Mouse (Mus musculus) kidney, embryonic 16.5 days (tissue): ENCODE measurements around the gene Cfap299. TPM values are rescaled to one million over a fixed set of nuclear protein-coding genes. Genes with fewer than 3 reads are reported as not detected.

Source experiments
- ATAC-seq: fragments of 200-750 bp; cut with Nextera tagmentation; 2 replicates; pipeline ENCODE4 v1.8.0; 2017; ENCODE audit warnings: moderate TSS enrichment; ENCODE audit not compliant: low FRiP score, low TSS enrichment
- H3K27ac ChIP-seq: fragments of 300-500 bp; sonication (generic); 2 replicates; pipeline ENCODE4 v1.5.1; 2014; ENCODE audit warnings: low read length
- H3K27me3 ChIP-seq: fragments of 300-500 bp; sonication (generic); 2 replicates; pipeline ENCODE4 v1.6.1; 2014; ENCODE audit warnings: low read length, control low read depth, mixed read lengths; ENCODE audit not compliant: insufficient read depth
- H3K36me3 ChIP-seq: fragments of 300-500 bp; sonication (generic); 2 replicates; pipeline ENCODE4 v1.6.1; 2014; ENCODE audit warnings: low read length, control low read depth, mixed read lengths; ENCODE audit not compliant: insufficient read depth
- H3K4me1 ChIP-seq: fragments of 300-500 bp; sonication (generic); 2 replicates; pipeline ENCODE4 v1.6.1; 2014; ENCODE audit warnings: low read length, control low read depth, mixed read lengths; ENCODE audit not compliant: insufficient read depth
- H3K4me2 ChIP-seq: fragments of 300-500 bp; sonication (generic); replicated peaks from 2 replicates; pipeline ENCODE4 v1.6.1; 2014; ENCODE audit warnings: low read depth, low read length
- H3K4me3 ChIP-seq: fragments of 300-500 bp; sonication (generic); 2 replicates; pipeline ENCODE4 v1.5.1; 2014; ENCODE audit warnings: mild to moderate bottlenecking, low read length
- H3K9ac ChIP-seq: fragments of 300-500 bp; sonication (generic); replicated peaks from 2 replicates; pipeline ENCODE4 v1.6.1; 2014; ENCODE audit warnings: low read length
- H3K9me3 ChIP-seq: fragments of 300-500 bp; sonication (generic); 2 replicates; pipeline ENCODE4 v1.6.1; 2016; ENCODE audit warnings: low read length, control low read depth
- WGBS: fragments of 180-500 bp; shearing (Covaris S2); extraction: QIAGEN DNeasy Blood & Tissue Kit; methylation state at CpG from one replicate; pipeline ENCODE4 v1.1.7; 2014; 5-methylcytosine and 5-hydroxymethylcytosine counted together
- polyA plus RNA-seq: library from polyadenylated mRNA; unstranded; fragments of >200 nt; fragmentation: Nextera tagmentation; extraction: Ambion mirVana; gene quantifications from 2 replicates; pipeline ENCODE4 v1.2.1, GENCODE M21; 2015

Cfap299 gene
- polyA plus RNA-seq, 1 experiment from 2014 or later = 0.56 TPM

GRCm38 (mm10) chr5:98778588-98778987, 449.5 kb downstream of the Cfap299 start:
- Histone ChIP-seq H3K4me2 (no peak overlapping the region), H3K9ac (no peak overlapping the region), H3K27me3 (no peaks in the 10 kb centered on the region), H3K4me1 (no peaks in the 10 kb centered on the region), H3K36me3 (no peaks in the 10 kb centered on the region), H3K9me3 (no peaks in the 10 kb centered on the region), H3K27ac (no peak overlapping the region), H3K4me3 (no peak overlapping the region)
- ATAC-seq = no peak
- WGBS = 85% methylated on average over 4 of the region's 4 CpGs

DNA sequence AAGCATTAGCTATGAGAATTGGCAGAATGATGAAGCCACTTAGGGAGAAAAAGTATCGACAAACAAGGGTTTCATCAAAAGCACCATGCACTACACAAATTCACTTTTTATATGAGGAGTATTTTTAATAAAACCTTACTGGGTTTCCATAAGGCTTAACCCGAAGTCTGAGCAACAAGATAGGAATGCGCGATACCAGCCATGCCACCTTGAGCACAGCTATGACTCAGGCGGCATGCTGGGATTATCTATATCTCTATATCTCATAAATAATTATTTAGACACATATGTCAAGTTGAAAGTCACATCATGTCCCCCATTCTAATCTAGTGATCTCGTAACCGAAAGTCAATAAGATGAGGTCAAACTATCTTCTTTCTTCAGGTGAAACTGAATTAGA, 453.0 kb downstream of the Cfap299 start:
- Histone ChIP-seq H3K9me3 (no peaks in the 10 kb centered on the region), H3K4me3 (no peak overlapping the region), H3K4me1 (no peaks in the 10 kb centered on the region), H3K27me3 (no peaks in the 10 kb centered on the region), H3K27ac (no peak overlapping the region), H3K36me3 (no peaks in the 10 kb centered on the region), H3K4me2 (no peak overlapping the region), H3K9ac (no peak overlapping the region)
- no peak for ATAC-seq
- 85% methylated on average over 7 of the region's 7 CpGs for WGBS

DNA sequence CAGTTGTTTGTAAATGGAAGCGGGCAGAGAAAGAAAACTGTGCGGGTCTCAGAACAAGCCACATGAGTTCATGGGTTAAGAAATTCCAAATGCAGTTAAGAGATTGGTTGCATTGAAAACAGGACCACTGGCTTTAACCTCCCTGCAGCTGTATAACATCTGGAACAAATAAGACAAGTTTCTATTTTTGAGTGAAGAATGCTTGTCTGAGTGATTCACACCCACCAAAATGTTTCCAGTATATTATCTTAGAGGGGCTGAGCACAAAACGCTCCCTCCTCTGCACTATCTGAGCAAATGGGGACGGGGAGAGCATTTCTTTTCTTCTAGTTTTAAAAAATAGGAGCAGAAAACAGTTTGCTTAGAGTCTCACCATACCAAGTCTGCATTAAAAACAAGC, 458.6 kb downstream of the Cfap299 start:
- no peak overlapping the region for H3K27ac ChIP-seq
- H3K4me3 ChIP-seq = no peak overlapping the region
- no peaks in the 10 kb centered on the region for H3K4me1 ChIP-seq
- no peaks in the 10 kb centered on the region for H3K9me3 ChIP-seq
- H3K9ac ChIP-seq = no peak overlapping the region
- no peak for ATAC-seq
- no peaks in the 10 kb centered on the region for H3K36me3 ChIP-seq
- no peak overlapping the region for H3K4me2 ChIP-seq
- WGBS = 80% methylated on average over 4 of the region's 4 CpGs
- no peaks in the 10 kb centered on the region for H3K27me3 ChIP-seq

DNA sequence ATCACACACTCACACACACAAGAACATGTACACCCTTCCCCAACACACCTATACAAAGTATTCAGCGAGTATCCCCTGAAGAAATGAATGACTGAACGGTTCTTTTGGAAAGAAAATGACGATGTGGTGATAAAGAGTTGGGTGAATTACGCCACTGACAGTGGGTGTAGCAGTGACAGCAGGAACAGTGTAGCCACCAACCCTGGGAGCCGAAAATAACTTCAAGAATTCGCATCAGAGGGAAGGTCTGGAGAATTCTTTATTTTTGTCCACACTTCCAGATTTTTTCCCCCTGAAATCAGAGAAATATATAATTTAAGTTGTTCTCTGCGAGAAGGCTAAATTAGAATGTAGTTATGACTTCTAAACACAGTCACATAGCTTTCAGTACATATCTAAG, 459.5 kb downstream of the Cfap299 start:
- WGBS = 84% methylated on average over 7 of the region's 7 CpGs
- Histone ChIP-seq H3K9me3 (no peaks in the 10 kb centered on the region), H3K27ac (no peak overlapping the region), H3K9ac (no peak overlapping the region), H3K4me3 (no peak overlapping the region), H3K27me3 (no peaks in the 10 kb centered on the region), H3K4me1 (no peaks in the 10 kb centered on the region), H3K4me2 (no peak overlapping the region), H3K36me3 (no peaks in the 10 kb centered on the region)
- ATAC-seq = no peak

GRCm38 (mm10) chr5:98790894-98791607, 461.9 kb downstream of the Cfap299 start:
- Histone ChIP-seq H3K9me3 (no peaks in the 10 kb centered on the region), H3K27ac (no peak overlapping the region)
- 50% methylated on average over 7 of the region's 7 CpGs for WGBS

DNA sequence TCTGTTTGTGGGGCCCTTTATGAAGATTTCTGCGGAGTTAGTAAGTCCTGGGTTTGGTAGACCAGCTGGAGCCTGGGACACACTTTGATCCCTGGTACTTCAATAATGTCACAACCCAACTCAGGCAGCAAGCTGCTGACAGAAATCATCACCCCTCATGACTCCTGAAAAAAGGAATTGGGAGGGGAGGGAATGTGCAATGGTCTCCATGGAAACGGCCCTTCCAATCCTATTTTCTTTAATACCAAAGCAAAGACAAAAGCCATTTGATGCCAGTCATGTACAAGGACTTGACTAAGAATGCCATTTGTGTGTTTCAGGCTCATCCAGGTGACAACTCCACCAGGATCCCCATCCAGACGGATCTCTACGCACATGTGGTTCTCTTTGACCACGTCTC, 472.4 kb downstream of the Cfap299 start:
- Histone ChIP-seq H3K27me3 (no peaks in the 10 kb centered on the region), H3K4me3 (no peak overlapping the region), H3K9me3 (no peaks in the 10 kb centered on the region), H3K4me2 (no peak overlapping the region), H3K36me3 (no peaks in the 10 kb centered on the region), H3K27ac (no peak overlapping the region), H3K4me1 (no peaks in the 10 kb centered on the region), H3K9ac (no peak overlapping the region)
- 86% methylated on average over 5 of the region's 5 CpGs for WGBS
- no peak for ATAC-seq

More at GRCm38 (mm10) chr5:98790894-98791607, 461.9 kb downstream of the Cfap299 start:
- Histone ChIP-seq H3K4me2 (no peak overlapping the region), H3K9ac (no peak overlapping the region), H3K4me1 (no peaks in the 10 kb centered on the region), H3K27me3 (no peaks in the 10 kb centered on the region), H3K36me3 (no peaks in the 10 kb centered on the region), H3K4me3 (no peak overlapping the region)
- ATAC-seq = no peak

- no peak overlapping the region for H3K9ac ChIP-seq
- WGBS = 85% methylated on average over 6 of the region's 6 CpGs
- no peak overlapping the region for H3K27ac ChIP-seq
- H3K4me1 ChIP-seq = no peaks in the 10 kb centered on the region; the same call in 1 of the 2 replicates
- H3K36me3 ChIP-seq = no peaks in the 10 kb centered on the region
- no peak for ATAC-seq
- no peaks in the 10 kb centered on the region for H3K27me3 ChIP-seq
- H3K9me3 ChIP-seq = no peaks in the 10 kb centered on the region
- no peak overlapping the region for H3K4me3 ChIP-seq
- H3K4me2 ChIP-seq = no peak overlapping the region
These were observed 475.7 kb downstream of the Cfap299 start for GRCm38 (mm10) chr5:98804761-98805160.

GRCm38 (mm10) chr5:98806492-98806891, 477.4 kb downstream of the Cfap299 start:
- H3K27ac ChIP-seq = no peak overlapping the region
- no peak for ATAC-seq
- H3K4me3 ChIP-seq = no peak overlapping the region
- no peak overlapping the region for H3K9ac ChIP-seq
- no peak overlapping the region for H3K4me2 ChIP-seq
- no peaks in the 10 kb centered on the region; the same call in 1 of the 2 replicates for H3K4me1 ChIP-seq
- no peaks in the 10 kb centered on the region for H3K27me3 ChIP-seq
- H3K9me3 ChIP-seq = no peaks in the 10 kb centered on the region
- no peaks in the 10 kb centered on the region for H3K36me3 ChIP-seq
- 88% methylated on average over 4 of the region's 4 CpGs for WGBS

DNA sequence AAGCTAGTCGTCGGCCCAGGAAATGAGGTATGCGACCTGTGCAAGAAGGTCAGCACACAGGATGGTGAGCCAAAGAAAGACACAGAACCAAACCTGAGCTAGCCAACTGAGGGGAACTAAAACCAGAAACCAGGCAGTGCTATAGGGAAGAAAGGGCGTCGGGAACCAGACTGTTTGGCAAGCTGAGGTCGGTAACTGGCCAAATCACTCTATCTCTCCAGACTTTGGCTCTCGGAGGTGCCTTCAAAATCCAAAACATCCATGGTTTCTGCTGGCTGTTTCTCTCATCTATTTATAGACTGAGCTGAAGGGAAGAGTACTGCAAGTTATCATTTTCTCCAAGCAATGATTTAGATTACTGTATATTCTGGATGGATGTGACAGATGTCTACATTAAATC, 477.9 kb downstream of the Cfap299 start:
- Histone ChIP-seq H3K36me3 (no peaks in the 10 kb centered on the region), H3K4me2 (no peak overlapping the region), H3K4me3 (no peak overlapping the region), H3K9me3 (no peaks in the 10 kb centered on the region), H3K4me1 (no peaks in the 10 kb centered on the region; the same call in 1 of the 2 replicates), H3K27ac (no peak overlapping the region), H3K27me3 (no peaks in the 10 kb centered on the region), H3K9ac (no peak overlapping the region)
- ATAC-seq = no peak
- WGBS = 59% methylated on average over 7 of the region's 7 CpGs

GRCm38 (mm10) chr5:98807953-98808352, 478.8 kb downstream of the Cfap299 start:
- ATAC-seq = peak; percentile 86; the same call in 1 of the 2 replicates
- Histone ChIP-seq H3K9ac (no peak overlapping the region), H3K27ac (no peak overlapping the region), H3K36me3 (no peaks in the 10 kb centered on the region), H3K4me3 (no peak overlapping the region), H3K4me2 (no peak overlapping the region), H3K27me3 (no peaks in the 10 kb centered on the region), H3K4me1 (no peaks in the 10 kb centered on the region; the same call in 1 of the 2 replicates), H3K9me3 (0 out of 2 replicates have a peak, but pooled peaks cover 1% of the 10 kb centered on the region)
- WGBS = 23% methylated on average over 9 of the region's 9 CpGs
